Mouse (Mus musculus): ENCODE measurements at regions not wholly inside any gene's neighbourhood (a gene's known extent, or its start where the extent isn't known, plus 50 kb on each side); places are given as distances from the start of the nearest gene placed in this dataset.
"Not testable (repeated sequence)": the region's sequence is repeated elsewhere in the genome, so short reads cannot be mapped to it uniquely, and the experiment has no call there.

DNA sequence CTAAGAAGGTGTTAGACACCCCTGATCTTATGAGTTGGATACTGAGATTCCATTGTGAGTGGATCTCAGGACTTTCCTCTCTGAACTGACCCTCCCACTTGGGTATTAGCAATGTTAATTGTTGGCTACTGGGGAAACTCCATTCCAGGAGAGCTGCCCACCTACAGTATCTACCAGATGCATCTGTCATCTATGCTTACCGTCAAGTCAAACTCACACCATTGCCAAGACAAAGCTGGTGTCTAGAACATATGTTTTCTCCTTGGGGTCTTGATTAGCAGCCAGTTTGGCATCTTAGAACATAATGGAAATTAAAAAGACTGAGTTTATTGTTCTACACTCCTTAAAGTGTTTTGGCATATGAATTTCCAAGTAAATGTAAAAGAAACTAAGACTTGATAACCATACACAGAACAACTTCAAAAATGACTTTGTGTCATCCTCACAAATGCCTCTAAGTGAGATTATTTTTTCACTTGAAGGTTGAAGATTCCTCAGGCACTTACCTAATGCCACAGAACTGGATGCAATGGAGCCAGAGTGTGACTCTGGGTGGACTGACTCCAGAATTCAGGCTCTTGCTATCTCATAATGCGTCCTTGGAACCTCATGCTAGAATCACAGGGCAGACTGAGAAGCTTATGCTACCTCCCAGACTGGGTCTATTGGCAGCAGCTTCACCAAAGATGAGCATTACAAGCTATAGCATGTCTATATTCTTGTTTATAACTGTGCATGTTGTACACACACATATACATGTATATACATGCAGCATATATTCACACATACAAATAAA lies 107.5 kb upstream of the Rnf152 start:
- no peak for DNase-seq (ENCODE audit: low read depth, low spot score)

DNA sequence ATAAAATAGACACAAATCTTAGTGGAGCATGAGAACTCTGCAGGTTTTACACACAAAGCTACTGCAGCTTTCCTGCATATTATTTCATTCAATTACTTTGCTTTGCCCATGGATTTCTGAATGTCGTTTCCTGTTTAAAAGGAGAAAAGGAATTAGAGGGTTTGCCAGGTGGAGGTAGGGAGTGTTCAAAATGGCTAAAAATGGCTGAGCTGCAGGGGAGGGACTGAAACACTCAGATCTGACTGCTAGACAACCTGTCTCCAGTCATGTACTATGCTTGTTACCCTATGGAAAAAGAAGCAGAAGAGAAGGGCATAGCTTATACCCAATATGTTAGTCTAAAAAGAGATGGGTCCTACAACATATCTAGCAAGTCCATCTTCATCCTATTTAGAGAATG lies 106.2 kb upstream of the Rnf152 start:
- no peak for DNase-seq (ENCODE audit: low read depth, low spot score)

DNA sequence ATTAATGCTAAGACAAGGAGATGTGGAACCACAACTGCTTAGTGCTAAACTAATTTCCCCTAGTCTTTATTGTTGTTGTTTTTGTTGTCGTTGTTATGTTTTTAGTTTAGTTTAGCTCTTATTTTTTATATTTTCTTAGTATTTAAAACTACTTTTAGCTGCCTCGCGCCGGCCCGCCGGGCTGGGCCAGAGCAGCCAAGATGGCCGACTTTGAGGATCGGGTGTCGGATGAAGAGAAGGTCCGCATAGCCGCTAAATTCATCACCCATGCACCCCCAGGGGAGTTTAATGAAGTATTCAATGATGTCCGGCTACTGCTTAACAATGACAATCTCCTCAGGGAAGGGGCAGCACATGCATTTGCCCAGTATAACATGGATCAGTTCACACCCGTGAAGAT lies 99.3 kb upstream of the Rnf152 start:
- DNase-seq (ENCODE audit: low read depth, low spot score), result not testable (repeated sequence)

DNA sequence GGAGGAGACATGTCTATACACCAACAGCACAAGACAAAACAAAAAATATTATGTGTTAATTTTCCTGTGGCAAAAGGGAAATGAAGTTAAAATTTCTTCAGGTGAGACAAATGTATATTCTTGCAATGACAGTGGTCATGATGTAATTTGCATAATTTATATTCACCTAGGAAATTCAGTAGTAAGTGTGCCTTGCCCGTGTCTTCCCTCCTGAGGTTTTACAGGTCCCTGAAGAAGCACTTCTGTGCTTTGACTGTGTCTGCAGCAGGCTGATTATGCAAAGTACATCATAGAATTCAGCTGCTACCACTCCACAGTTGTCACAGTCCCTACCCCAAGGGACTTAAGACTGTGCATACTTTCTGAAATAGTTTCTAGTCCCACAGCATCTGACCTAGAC lies 98.2 kb upstream of the Rnf152 start:
- DNase-seq (ENCODE audit: low read depth, low spot score), result no peak

DNA sequence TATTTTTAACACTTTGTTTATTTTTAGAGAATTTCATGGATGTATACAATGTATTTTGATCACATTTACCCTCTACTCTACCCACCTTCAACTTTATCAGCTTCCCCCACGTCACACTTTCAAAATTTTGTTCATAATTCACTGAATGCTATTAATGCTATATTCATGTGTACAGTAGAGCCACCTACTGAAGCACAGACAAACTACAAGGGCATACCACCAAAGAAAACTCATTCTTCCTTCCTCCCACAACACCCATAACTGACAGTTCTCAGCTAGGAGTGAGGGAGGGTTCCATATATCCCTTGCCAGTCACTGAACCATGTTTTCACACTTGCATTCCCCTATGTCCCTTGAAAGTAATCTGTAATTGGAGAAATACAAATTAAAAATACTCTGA lies 89.7 kb upstream of the Rnf152 start:
- no peak for DNase-seq (ENCODE audit: low read depth, low spot score)

DNA sequence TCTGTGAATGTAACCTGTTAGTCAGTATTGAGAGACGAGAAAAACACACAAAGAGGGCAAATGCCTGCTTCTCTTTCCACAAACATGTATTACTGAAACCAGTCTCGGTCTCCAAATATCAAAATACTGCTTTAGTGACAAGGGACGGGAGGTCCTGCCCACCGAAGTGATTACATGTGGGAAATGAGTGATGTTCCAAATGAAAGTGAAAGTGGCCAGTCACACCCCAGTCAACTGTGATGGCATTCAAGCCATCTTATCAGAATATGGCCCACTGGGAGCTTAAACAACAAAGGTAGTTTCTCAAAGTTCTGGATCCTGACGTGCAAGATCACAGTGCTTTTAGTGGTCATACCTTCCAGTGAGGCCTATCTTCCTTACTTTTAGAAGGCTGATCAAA lies 87.0 kb upstream of the Rnf152 start:
- peak; percentile 14 for DNase-seq (ENCODE audit: low read depth, low spot score)

DNA sequence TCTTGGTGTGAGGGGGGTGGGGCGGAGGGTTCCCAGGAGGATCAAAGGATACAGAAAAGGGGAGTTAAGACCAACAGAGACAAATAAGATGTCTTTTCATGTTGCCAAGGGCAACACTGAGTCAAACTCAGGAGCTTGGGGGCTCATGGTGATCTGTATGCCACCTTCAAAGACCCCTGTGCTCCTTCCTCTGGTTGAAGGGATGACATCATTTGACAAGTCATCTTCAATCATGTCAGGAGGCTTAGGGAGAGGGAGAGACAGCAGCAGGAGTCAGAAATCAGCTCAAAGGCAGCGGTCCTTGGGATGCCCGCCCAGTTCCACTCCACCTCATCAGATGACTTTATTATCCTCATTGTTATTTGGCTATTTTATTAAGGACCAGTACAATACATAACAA lies 83.8 kb upstream of the Rnf152 start:
- no peak for DNase-seq (ENCODE audit: low read depth, low spot score)

DNA sequence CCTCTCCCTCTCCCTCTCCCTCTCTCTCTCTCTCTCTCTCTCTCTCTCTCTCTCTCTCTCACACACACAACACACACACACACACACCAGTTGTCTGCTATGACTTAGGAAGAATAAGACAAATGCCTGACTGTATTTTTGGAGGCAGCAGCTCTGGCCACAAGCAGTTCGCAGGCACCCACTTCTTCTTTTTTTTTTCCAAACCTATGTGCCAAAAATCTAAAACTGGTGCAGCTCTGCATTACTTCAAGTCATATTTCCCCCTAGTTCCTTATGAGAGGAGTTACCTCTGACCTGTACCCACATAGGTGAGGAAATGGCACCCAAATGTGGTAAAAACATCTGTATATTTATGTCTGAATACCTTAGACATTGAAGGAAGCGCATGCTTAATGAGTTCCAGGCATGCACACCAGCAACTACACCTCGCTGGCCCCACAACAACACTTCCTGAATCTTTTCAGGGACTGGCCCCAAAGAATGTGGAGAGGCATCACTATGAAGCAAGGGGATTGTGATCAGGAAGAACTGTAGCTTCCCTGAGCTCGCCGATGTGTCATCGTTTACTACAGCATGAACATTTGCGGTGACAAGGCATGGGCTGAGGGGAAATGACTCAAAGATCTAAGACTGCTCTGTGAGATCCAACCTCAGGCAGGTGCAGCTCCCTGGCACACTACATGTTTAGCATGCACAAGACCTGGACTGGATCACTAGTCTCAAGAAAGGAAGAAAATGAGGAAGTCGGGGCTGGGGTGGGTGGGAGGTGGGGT lies 78.3 kb upstream of the Rnf152 start:
- peak; percentile 31 for DNase-seq (ENCODE audit: low read depth, low spot score)

DNA sequence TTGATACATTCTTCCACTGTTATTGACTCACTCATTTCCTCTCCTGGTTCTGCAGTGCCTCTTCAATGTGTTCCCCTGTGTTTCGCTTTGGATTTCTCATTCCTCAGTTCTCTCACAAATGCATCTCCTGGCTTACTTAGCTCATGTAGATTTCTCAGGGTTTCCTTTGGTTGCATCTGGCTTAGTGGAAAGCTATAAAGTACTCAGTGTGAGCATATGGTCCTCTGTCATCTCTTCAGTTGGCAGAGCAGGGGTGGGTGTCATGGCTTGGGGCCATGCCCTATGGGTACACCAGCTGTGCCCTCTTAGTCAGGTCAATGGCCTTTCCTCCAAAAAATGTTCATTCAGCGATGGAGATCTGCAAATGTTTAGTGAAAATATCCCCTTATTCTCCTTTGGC lies 77.4 kb upstream of the Rnf152 start:
- no peak for DNase-seq (ENCODE audit: low read depth, low spot score)

DNA sequence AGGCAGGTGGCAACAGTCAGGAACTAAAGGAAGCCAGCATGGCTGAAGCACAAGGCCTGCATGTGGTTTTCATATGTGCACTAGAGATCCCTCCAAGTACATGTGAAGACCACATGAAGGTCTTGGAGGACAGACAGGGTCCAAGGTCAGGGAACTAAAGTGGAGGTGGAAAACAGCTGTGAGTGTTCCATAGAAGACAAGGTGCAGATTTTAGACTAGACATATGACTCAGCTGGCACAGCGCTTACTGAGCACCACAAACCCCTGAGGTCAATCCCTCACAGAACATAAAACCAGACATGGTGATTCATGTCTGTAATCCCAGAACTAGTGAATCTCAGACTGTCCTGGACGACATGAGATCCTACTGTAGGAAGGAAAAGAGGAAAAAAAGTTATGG lies 75.3 kb upstream of the Rnf152 start:
- no peak for DNase-seq (ENCODE audit: low read depth, low spot score)

DNA sequence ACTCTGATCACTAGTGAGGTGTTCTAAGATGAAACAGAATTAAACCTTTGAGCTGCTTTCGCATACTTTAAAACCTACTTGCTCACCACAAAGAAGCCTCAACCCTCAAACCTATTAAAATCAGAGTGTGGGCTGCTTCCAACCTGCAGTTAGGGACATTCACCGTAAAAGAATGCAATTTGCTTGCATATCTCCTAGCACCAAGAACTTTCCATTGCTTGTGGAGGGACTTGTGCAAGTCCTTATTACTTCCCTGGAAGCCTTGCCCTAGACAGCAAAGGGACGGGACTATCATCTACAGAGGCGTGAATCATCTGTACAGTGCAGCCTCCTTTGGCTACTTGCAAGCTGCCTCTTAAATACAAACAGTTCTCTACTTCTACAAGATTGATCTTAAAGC lies 74.2 kb upstream of the Rnf152 start:
- no peak for DNase-seq (ENCODE audit: low read depth, low spot score)

DNA sequence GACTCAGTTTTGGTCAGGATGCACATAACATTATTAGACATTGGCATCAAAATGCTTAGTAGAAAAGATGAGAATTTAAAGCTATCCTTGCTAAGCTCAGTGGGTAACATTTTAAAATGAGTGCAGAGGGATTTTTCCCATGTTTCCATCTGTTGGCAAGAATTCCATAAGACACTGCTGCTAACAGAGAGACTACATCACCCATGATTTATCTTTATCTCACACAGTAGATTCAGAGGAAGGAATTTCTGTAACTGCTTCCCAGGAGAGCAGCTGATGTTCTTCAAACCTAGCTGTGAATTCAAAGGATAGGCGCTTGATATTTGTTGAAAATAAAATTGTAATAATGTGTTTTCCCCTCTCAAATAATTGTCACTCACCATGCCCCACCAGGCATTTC lies 71.7 kb upstream of the Rnf152 start:
- no peak for DNase-seq (ENCODE audit: low read depth, low spot score)

DNA sequence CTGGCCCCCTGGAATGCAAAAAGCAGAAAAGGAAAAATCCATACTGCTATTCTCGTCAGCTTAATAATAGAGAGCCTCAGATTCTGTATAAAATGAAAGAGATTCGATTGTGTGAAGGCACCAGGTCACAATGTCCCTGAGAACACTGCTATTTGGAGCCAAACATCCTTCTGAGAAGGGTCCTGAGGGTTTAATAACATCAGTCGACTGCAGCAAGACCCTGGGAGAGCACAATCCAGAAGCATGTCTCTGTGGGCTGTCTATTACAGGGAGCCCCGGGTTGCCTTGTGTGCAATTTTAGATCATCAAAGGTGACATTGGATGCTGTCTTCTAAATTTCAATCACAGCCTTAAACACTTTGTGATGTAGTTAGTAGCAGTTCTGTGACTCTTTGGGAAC lies 69.6 kb upstream of the Rnf152 start:
- no peak for DNase-seq (ENCODE audit: low read depth, low spot score)

DNA sequence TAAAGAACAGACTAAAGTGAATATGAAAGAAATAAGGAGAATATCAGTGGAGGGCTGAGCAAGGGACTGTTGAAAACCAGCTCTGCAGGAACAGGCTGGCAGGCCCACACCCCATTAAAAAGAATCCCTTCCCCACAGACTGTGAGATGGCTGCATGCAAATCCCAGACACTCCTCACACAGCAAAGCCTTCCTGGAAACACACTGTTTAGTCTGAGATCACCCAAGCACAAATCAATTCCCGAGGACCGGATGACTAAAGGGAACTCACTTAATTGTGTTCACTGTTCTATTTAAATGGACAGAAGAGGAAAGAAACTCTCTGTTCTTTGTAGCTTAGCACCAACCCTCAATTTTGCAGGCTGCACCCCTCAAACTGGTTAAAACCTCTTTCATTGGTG lies 66.9 kb upstream of the Rnf152 start:
- no peak for DNase-seq (ENCODE audit: low read depth, low spot score)

DNA sequence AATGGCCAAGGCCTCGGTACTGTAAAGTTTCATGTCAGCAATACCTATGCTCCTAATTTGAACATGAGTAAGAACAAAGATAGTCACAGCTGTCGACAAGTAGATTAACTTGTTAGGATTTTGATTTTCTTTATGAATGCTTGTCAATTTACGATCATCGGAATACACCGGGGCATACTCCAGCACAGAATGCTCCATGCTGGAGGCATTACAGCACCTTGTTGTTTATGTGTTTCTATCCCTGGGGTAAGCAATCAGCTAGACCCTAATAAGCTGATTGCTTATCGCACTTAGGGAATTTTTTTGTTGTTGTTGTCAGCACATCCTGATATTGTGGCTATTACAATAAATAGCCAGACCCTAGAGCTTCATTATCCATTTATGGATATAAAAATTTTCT lies 66.4 kb upstream of the Rnf152 start:
- no peak for DNase-seq (ENCODE audit: low read depth, low spot score)

DNA sequence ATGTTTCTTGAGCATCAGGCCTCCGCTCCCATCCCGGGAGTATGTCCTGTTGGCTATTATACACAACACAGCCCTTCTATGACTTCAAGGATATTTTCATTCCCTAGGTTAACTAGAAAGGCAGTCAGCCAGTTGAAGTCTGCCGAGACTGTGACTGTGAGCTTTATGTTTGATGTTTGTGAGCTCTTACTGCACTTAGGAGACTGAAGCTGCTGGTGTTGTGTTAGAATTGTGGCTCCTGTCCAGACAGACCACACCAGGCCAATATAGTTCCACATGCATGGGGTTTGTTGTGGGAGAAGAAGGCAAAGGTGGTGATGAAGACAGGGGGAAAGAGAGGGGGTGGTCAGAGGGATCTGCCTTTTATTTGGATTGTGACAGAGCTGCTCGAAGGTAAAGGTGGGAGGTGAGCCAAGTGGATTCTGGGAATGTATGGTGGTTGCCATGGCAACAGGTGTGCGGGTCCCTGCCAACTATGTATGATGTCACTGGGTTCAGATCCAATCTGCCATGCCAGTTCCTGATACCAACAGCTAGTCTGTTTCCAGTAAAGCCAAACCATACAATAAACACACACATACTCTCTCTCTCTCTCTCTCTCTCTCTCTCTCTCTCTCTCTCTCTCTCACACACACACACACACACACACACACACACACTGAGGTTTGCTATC lies 64.0 kb upstream of the Rnf152 start:
- DNase-seq (ENCODE audit: low read depth, low spot score), result no peak
